In the genomic region with DNA sequence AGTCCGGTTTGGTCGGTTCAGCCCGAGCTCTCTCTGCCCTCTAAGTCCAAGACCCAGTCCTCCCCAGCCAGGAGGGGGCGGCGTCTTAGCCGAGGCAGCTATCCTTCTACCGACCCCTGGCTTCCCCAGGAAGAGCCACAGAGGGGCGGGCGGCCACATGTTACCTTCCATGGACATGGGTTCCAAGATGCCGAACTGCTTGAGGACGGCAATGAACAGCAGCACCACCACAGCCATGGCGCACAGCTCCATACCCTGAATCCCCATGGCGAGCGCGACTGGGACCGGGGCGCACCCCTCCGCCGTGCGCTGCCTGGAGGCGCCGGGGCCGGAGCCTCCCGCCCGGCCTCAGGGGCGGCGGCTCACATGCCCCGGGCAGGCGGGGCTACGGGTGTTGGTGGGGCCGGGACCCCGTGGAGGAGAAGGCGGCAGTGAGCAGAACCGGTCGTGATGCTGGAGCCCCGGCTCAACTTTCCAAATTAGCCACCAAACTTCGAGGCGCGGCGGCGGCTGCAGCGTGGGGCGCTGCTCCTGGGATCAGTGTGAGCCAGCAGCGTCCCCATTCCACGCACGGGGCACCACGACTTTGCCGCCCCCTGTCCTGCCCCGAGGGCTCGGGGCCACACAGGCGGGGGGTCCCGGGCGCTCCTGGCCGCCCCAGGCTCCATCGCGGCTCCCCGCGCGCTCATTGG, we compare ENCODE assay signal across 7 mouse cellular contexts. TPM values are rescaled to one million over a fixed set of nuclear protein-coding genes. Genes with fewer than 3 reads are reported as not detected.
A peak's percentile ranks its signal among the peaks of the same experiment; 100 is the strongest.
DNase-seq lines count a peak whose midpoint lies in the region; ATAC-seq and TF ChIP-seq lines count a peak whose summit lies in the region.

No protein-coding gene starts in this region.

- peak overlapping the region; percentile 38; the same call in 1 of the 2 replicates for H3K27ac ChIP-seq in ES-E14 (ENCODE audit: insufficient read depth, low read depth, low read length, poor library complexity, severe bottlenecking)
- no peak overlapping the region for H3K27ac ChIP-seq in heart, embryonic 13.5 days (replicated peaks)
- H3K27ac ChIP-seq in liver, embryonic 11.5 days (ENCODE audit: low read depth, low read length) = no peak overlapping the region
- no peak overlapping the region for H3K27ac ChIP-seq in olfactory bulb, adult 2 months (ENCODE audit: insufficient read depth, low read depth, low read length)

- no peak for TF ChIP-seq POLR2A in olfactory bulb, adult 2 months (IDR thresholded peaks at IDR 0.05; ENCODE audit: insufficient read depth, low read depth, low read length)

- under 1% methylated on average over 54 of the region's 59 CpGs for WGBS in heart, embryonic 13.5 days
- WGBS in liver, embryonic 11.5 days = under 1% methylated on average over 59 of the region's 59 CpGs
- 10% methylated on average over 59 of the region's 59 CpGs for WGBS in olfactory bulb, adult 2 months

- H3K4me2 ChIP-seq in heart, embryonic 13.5 days = peak overlapping the region; percentile 86
- peak overlapping the region; percentile 67 for H3K4me2 ChIP-seq in liver, embryonic 11.5 days

- peaks cover 0 to 5% of the 10 kb centered on the region in 2 experiments; a peak in 2 of 4 replicates for H3K4me1 ChIP-seq in ES-E14 (ENCODE audit: control insufficient read depth in 2 of 2, insufficient read depth in 2 of 2, low read length in 2 of 2, poor library complexity in 1 of 2)
- peaks cover 34% of the 10 kb centered on the region for H3K4me1 ChIP-seq in heart, embryonic 13.5 days
- peaks cover 4% of the 10 kb centered on the region; the same call in 1 of the 2 replicates for H3K4me1 ChIP-seq in liver, embryonic 11.5 days (replicated peaks; ENCODE audit: control insufficient read depth, insufficient read depth, low read length)
- H3K4me1 ChIP-seq in olfactory bulb, adult 2 months (ENCODE audit: control insufficient read depth, insufficient read depth, low read length) = peaks cover 33% of the 10 kb centered on the region

- peak overlapping the region; percentile 66 for H3K9ac ChIP-seq in ES-E14 (ENCODE audit: insufficient read depth, low read depth, low read length, poor library complexity, severe bottlenecking)
- peak overlapping the region; percentile 74 for H3K9ac ChIP-seq in heart, embryonic 13.5 days
- no peak overlapping the region; the same call in 1 of the 2 replicates for H3K9ac ChIP-seq in liver, embryonic 11.5 days (ENCODE audit: low read depth, low read length)

- no peak for DNase-seq in ES-E14 (ENCODE audit: low read depth, low spot score)
- DNase-seq in WW6 (ENCODE audit: low read depth, low spot score) = peak; percentile 7
- DNase-seq in liver, embryonic 11.5 days (ENCODE audit: low spot score) = no peak
- DNase-seq in frontal cortex, postnatal 10 days (ENCODE audit: low spot score in 2 of 2) = no peak
- no peak for DNase-seq in cerebellum, adult 9-11 months

- no peaks in the 10 kb centered on the region for H3K36me3 ChIP-seq in ES-E14 (ENCODE audit: control insufficient read depth, insufficient read depth, low read length, poor library complexity, severe bottlenecking)
- no peaks in the 10 kb centered on the region for H3K36me3 ChIP-seq in heart, embryonic 13.5 days
- no peaks in the 10 kb centered on the region for H3K36me3 ChIP-seq in liver, embryonic 11.5 days (ENCODE audit: control insufficient read depth, insufficient read depth, low read length)

- H3K27me3 ChIP-seq in heart, embryonic 13.5 days (replicated peaks) = peaks cover 89% of the 10 kb centered on the region
- H3K27me3 ChIP-seq in liver, embryonic 11.5 days (replicated peaks; ENCODE audit: control insufficient read depth, insufficient read depth, low read length) = peaks cover 69% of the 10 kb centered on the region

- no peaks in the 10 kb centered on the region for H3K9me3 ChIP-seq in ES-E14 (ENCODE audit: control insufficient read depth, insufficient read depth, low read depth, low read length)
- no peaks in the 10 kb centered on the region for H3K9me3 ChIP-seq in heart, embryonic 13.5 days
- H3K9me3 ChIP-seq in liver, embryonic 11.5 days (ENCODE audit: control insufficient read depth, low read length) = no peaks in the 10 kb centered on the region

- no peak for TF ChIP-seq CTCF in olfactory bulb, adult 2 months (IDR thresholded peaks at IDR 0.05; ENCODE audit: insufficient read depth, low read depth, low read length)

- peak; percentile 9; the same call in 1 of the 2 replicates for ATAC-seq in heart, embryonic 13.5 days (ENCODE audit: extremely low read depth, insufficient number of reproducible peaks, low FRiP score, low TSS enrichment)
- ATAC-seq in liver, embryonic 11.5 days (replicated peaks; ENCODE audit: low FRiP score) = no peak

- peak overlapping the region; percentile 62 to 73 for H3K4me3 ChIP-seq in ES-E14 (ENCODE audit: insufficient read depth in 1 of 2, low read depth in 1 of 2, low read length in 2 of 2, poor library complexity in 1 of 2, severe bottlenecking in 1 of 2)
- peak overlapping the region; percentile 61 for H3K4me3 ChIP-seq in heart, embryonic 13.5 days
- H3K4me3 ChIP-seq in liver, embryonic 11.5 days (ENCODE audit: low read depth, low read length) = peak overlapping the region; percentile 47
- peak overlapping the region; percentile 22 for H3K4me3 ChIP-seq in olfactory bulb, adult 2 months (ENCODE audit: insufficient read depth, low read depth, low read length)

- in situ Hi-C loops in ES-E14 (cut with MboI; ENCODE audit: low sequenced_read_pairs in 2 of 2, unreplicated experiment in 2 of 2) = no loop called here

TF ChIP-seq in ES-E14, 5 proteins besides CTCF, POLR2A, EP300 and RAD21:
- no peak for TF ChIP-seq ZNF384 (IDR thresholded peaks at IDR 0.05; ENCODE audit: low read depth, low read length)
- TF ChIP-seq HCFC1 (IDR thresholded peaks at IDR 0.05; ENCODE audit: borderline replicate concordance, insufficient read depth, low read length) = no peak
- TF ChIP-seq ZC3H11A (IDR thresholded peaks at IDR 0.05; ENCODE audit: borderline replicate concordance, low read depth, low read length) = no peak
- TF ChIP-seq CHD2 (IDR thresholded peaks at IDR 0.05; ENCODE audit: low read depth, low read length) = no peak
- TF ChIP-seq MAFK (IDR thresholded peaks at IDR 0.05; ENCODE audit: insufficient read depth, low read depth, low read length) = no peak
TF ChIP-seq in ES-E14: peak in this region for 0.

RNA-seq across cellular contexts. Expression of gene Fahd2a, which starts 37.6 kb away (rescaled TPM):
- total RNA-seq in ES-E14 (2012; rRNA removed) = 6.6 and 8.7 TPM in 2 replicates
- 27.4 and 30.5 TPM in 2 replicates for polyA plus RNA-seq in heart, embryonic 13.5 days (2015; fragmentation: Nextera tagmentation; extraction: Ambion mirVana)
- 16.6 and 19.9 TPM in 2 replicates for polyA plus RNA-seq in liver, embryonic 11.5 days (2014; fragmentation: Nextera tagmentation; extraction: Ambion mirVana)
- not detected in 2 replicates for polyA plus RNA-seq in olfactory bulb, adult 2 months (2012; ENCODE audit: insufficient read depth, insufficient read length, low replicate concordance, missing spikeins)

RNA-seq across cellular contexts. Expression of gene Kcnip3, which starts 39.9 kb away (rescaled TPM):
- 3.0 and 5.3 TPM in 2 replicates for total RNA-seq in ES-E14 (2012; rRNA removed)
- polyA plus RNA-seq in heart, embryonic 13.5 days (2015; fragmentation: Nextera tagmentation; extraction: Ambion mirVana) = 0.93 and 1.4 TPM in 2 replicates
- 1.3 and 1.4 TPM in 2 replicates for polyA plus RNA-seq in liver, embryonic 11.5 days (2014; fragmentation: Nextera tagmentation; extraction: Ambion mirVana)
- not detected in 2 replicates for polyA plus RNA-seq in olfactory bulb, adult 2 months (2012; ENCODE audit: insufficient read depth, insufficient read length, low replicate concordance, missing spikeins)

RNA-seq across cellular contexts. Expression of gene Gpat2, which starts 57.0 kb away (rescaled TPM):
- 26.4 and 27.3 TPM in 2 replicates for total RNA-seq in ES-E14 (2012; rRNA removed)
- 0.41 and 0.45 TPM in 2 replicates for polyA plus RNA-seq in heart, embryonic 13.5 days (2015; fragmentation: Nextera tagmentation; extraction: Ambion mirVana)
- 0.43 and 0.92 TPM in 2 replicates for polyA plus RNA-seq in liver, embryonic 11.5 days (2014; fragmentation: Nextera tagmentation; extraction: Ambion mirVana)
- polyA plus RNA-seq in olfactory bulb, adult 2 months (2012; ENCODE audit: insufficient read depth, insufficient read length, low replicate concordance, missing spikeins) = not detected in 2 replicates

RNA-seq across cellular contexts. Expression of gene Prom2, which starts 59.3 kb away (rescaled TPM):
- 0.45 and 1.0 TPM in 2 replicates for total RNA-seq in ES-E14 (2012; rRNA removed)
- polyA plus RNA-seq in heart, embryonic 13.5 days (2015; fragmentation: Nextera tagmentation; extraction: Ambion mirVana) = 0.10 and 0.19 TPM in 2 replicates
- 0.23 and 0.25 TPM in 2 replicates for polyA plus RNA-seq in liver, embryonic 11.5 days (2014; fragmentation: Nextera tagmentation; extraction: Ambion mirVana)
- not detected in 2 replicates for polyA plus RNA-seq in olfactory bulb, adult 2 months (2012; ENCODE audit: insufficient read depth, insufficient read length, low replicate concordance, missing spikeins)

Comparison
In these comparisons a context has a peak if more than half of its experiments do, and no peak if none do; other contexts are left out.
1. RNA of gene Fahd2a, which starts 37.6 kb away (polyA plus RNA-seq): 27.4 to 30.5 TPM in heart, embryonic 13.5 days and 16.6 to 19.9 TPM in liver, embryonic 11.5 days; not detected in olfactory bulb, adult 2 months; every median in the first group is over 10 times any median in the second.
2. Peak in every context shown above with its lines, with median percentiles within 50 percentile points of each other: H3K4me3 ChIP-seq.